In the genomic region with DNA sequence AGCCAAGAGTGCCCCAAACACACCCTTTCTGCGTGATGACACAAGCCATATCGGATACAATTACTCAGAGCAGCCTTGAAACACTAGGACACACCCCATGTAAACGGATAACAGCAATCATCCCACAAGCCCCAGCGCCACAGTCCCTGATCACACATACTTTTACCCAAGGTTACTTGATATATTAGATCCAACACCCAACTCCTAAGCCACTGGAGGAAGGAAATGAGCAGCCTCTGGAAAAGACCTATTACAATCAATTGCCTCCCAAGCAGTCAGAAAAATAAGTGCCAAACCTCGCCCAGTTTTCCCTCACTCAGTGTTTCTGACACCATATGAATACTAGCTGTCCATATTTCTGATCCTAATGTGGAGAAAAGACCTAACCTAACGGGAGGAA, we compare ENCODE assay signal across 8 mouse cellular contexts. TPM values are rescaled to one million over a fixed set of nuclear protein-coding genes. Genes with fewer than 3 reads are reported as not detected.
A peak's percentile ranks its signal among the peaks of the same experiment; 100 is the strongest.
DNase-seq lines count a peak whose midpoint lies in the region; ATAC-seq lines count a peak whose summit lies in the region.

No protein-coding gene starts in this region.

- no peaks in the 10 kb centered on the region for H3K36me3 ChIP-seq in hindbrain, embryonic 11.5 days (ENCODE audit: control insufficient read depth, insufficient read depth, low read length)
- H3K36me3 ChIP-seq in hindbrain, embryonic 12.5 days: no peaks in the 10 kb centered on the region
- H3K36me3 ChIP-seq in heart, embryonic 12.5 days: peaks cover 12% of the 10 kb centered on the region
- H3K36me3 ChIP-seq in lung, embryonic 15.5 days: 0 out of 2 replicates have a peak, but pooled peaks cover 5% of the 10 kb centered on the region

- DNase-seq in hindbrain, embryonic 11.5 days (ENCODE audit: low spot score): peak; percentile 1
- DNase-seq in adrenal gland, adult 2 months: peak; percentile 81
- no peak for DNase-seq in right cerebral cortex, postnatal 25 days
- no peak for DNase-seq in thymus, postnatal 0 days (ENCODE audit: low spot score)
- no peak for DNase-seq in layer of hippocampus, adult 11-12 months (ENCODE audit: low spot score)

- H3K27me3 ChIP-seq in hindbrain, embryonic 11.5 days (ENCODE audit: control insufficient read depth, insufficient read depth, low read length): no peaks in the 10 kb centered on the region
- no peaks in the 10 kb centered on the region for H3K27me3 ChIP-seq in hindbrain, embryonic 12.5 days
- no peaks in the 10 kb centered on the region for H3K27me3 ChIP-seq in heart, embryonic 12.5 days (replicated peaks)
- no peaks in the 10 kb centered on the region for H3K27me3 ChIP-seq in lung, embryonic 15.5 days

- no peak for ATAC-seq in hindbrain, embryonic 11.5 days (ENCODE audit: low FRiP score)
- no peak for ATAC-seq in hindbrain, embryonic 12.5 days (ENCODE audit: low FRiP score)
- no peak for ATAC-seq in heart, embryonic 12.5 days (ENCODE audit: insufficient number of reproducible peaks, low FRiP score)
- ATAC-seq in lung, embryonic 15.5 days (ENCODE audit: borderline replicate concordance, extremely low read depth, low FRiP score, low TSS enrichment): no peak

- 73% methylated on average over 6 of the region's 6 CpGs for WGBS in hindbrain, embryonic 11.5 days
- WGBS in hindbrain, embryonic 12.5 days: 74% methylated on average over 6 of the region's 6 CpGs
- 64% methylated on average over 6 of the region's 6 CpGs for WGBS in heart, embryonic 12.5 days
- WGBS in lung, embryonic 15.5 days: 59% methylated on average over 6 of the region's 6 CpGs

- no peaks in the 10 kb centered on the region for H3K9me3 ChIP-seq in hindbrain, embryonic 11.5 days (ENCODE audit: control insufficient read depth, low read length)
- H3K9me3 ChIP-seq in hindbrain, embryonic 12.5 days (replicated peaks): no peaks in the 10 kb centered on the region
- no peaks in the 10 kb centered on the region for H3K9me3 ChIP-seq in heart, embryonic 12.5 days (replicated peaks)
- H3K9me3 ChIP-seq in lung, embryonic 15.5 days: no peaks in the 10 kb centered on the region

- no peak overlapping the region for H3K4me3 ChIP-seq in hindbrain, embryonic 11.5 days (ENCODE audit: low read depth, low read length)
- no peak overlapping the region for H3K4me3 ChIP-seq in hindbrain, embryonic 12.5 days
- peak overlapping the region; percentile 69 for H3K4me3 ChIP-seq in heart, embryonic 12.5 days
- H3K4me3 ChIP-seq in lung, embryonic 15.5 days: peak overlapping the region; percentile 62

- H3K4me1 ChIP-seq in hindbrain, embryonic 11.5 days (replicated peaks; ENCODE audit: control insufficient read depth, insufficient read depth, low read length): no peaks in the 10 kb centered on the region
- H3K4me1 ChIP-seq in hindbrain, embryonic 12.5 days: 0 out of 2 replicates have a peak, but pooled peaks cover 5% of the 10 kb centered on the region
- peaks cover 15% of the 10 kb centered on the region for H3K4me1 ChIP-seq in heart, embryonic 12.5 days (replicated peaks)
- peaks cover 19% of the 10 kb centered on the region for H3K4me1 ChIP-seq in lung, embryonic 15.5 days

- no peak overlapping the region for H3K9ac ChIP-seq in hindbrain, embryonic 11.5 days (ENCODE audit: low read depth, low read length)
- H3K9ac ChIP-seq in hindbrain, embryonic 12.5 days: no peak overlapping the region
- no peak overlapping the region for H3K9ac ChIP-seq in heart, embryonic 12.5 days
- no peak overlapping the region for H3K9ac ChIP-seq in lung, embryonic 15.5 days

- no peak overlapping the region for H3K27ac ChIP-seq in hindbrain, embryonic 11.5 days (ENCODE audit: low read depth, low read length)
- no peak overlapping the region for H3K27ac ChIP-seq in hindbrain, embryonic 12.5 days
- H3K27ac ChIP-seq in heart, embryonic 12.5 days (ENCODE audit: poor library complexity, severe bottlenecking): no peak overlapping the region
- H3K27ac ChIP-seq in lung, embryonic 15.5 days: no peak overlapping the region

- no peak overlapping the region for H3K4me2 ChIP-seq in hindbrain, embryonic 11.5 days (replicated peaks; ENCODE audit: low read depth, low read length)
- no peak overlapping the region for H3K4me2 ChIP-seq in hindbrain, embryonic 12.5 days (replicated peaks)
- peak overlapping the region; percentile 83 for H3K4me2 ChIP-seq in heart, embryonic 12.5 days
- peak overlapping the region; percentile 75 for H3K4me2 ChIP-seq in lung, embryonic 15.5 days

RNA-seq across cellular contexts. Expression of gene Serpinb6c, which starts 29.2 kb away (rescaled TPM):
- polyA plus RNA-seq in hindbrain, embryonic 11.5 days (2014; fragmentation: Nextera tagmentation; extraction: Ambion mirVana): 0.25 TPM in 1 of 2 replicates, not detected in the other
- 0.32 and 0.35 TPM in 2 replicates for polyA plus RNA-seq in hindbrain, embryonic 12.5 days (2016; fragmentation: Nextera tagmentation; extraction: Ambion mirVana)
- under 1 TPM; 0.63 to 0.66 TPM for total RNA-seq in adrenal gland, adult 2 months (2021)
- polyA plus RNA-seq in adrenal gland, adult 2 months (2012; rRNA removed): not detected in 2 replicates
- not detected in 2 replicates for polyA plus RNA-seq in heart, embryonic 12.5 days (2016; fragmentation: Nextera tagmentation; extraction: Ambion mirVana)
- polyA plus RNA-seq in lung, embryonic 15.5 days (2015; fragmentation: Nextera tagmentation; extraction: Ambion mirVana): 0.15 and 0.16 TPM in 2 replicates
- polyA plus RNA-seq in thymus, postnatal 0 days (2015; fragmentation: Nextera tagmentation; extraction: Ambion mirVana): 1.3 and 1.6 TPM in 2 replicates

RNA-seq across cellular contexts. Expression of gene Nqo2, which starts 29.7 kb away (rescaled TPM):
- 21.6 and 23.4 TPM in 2 replicates for polyA plus RNA-seq in hindbrain, embryonic 11.5 days (2014; fragmentation: Nextera tagmentation; extraction: Ambion mirVana)
- polyA plus RNA-seq in hindbrain, embryonic 12.5 days (2016; fragmentation: Nextera tagmentation; extraction: Ambion mirVana): 15.9 and 16.0 TPM in 2 replicates
- total RNA-seq in adrenal gland, adult 2 months (2021): 10 to 100 TPM; 40.9 to 64.5 TPM
- polyA plus RNA-seq in adrenal gland, adult 2 months (2012; rRNA removed): 2.9 and 4.0 TPM in 2 replicates
- polyA plus RNA-seq in heart, embryonic 12.5 days (2016; fragmentation: Nextera tagmentation; extraction: Ambion mirVana): 27.4 and 28.9 TPM in 2 replicates
- 29.1 and 29.4 TPM in 2 replicates for polyA plus RNA-seq in lung, embryonic 15.5 days (2015; fragmentation: Nextera tagmentation; extraction: Ambion mirVana)
- 10.9 and 13.0 TPM in 2 replicates for polyA plus RNA-seq in thymus, postnatal 0 days (2015; fragmentation: Nextera tagmentation; extraction: Ambion mirVana)

Comparison
In these comparisons a context has a peak if more than half of its experiments do, and no peak if none do; other contexts are left out.
1. DNase-seq: peak in hindbrain, embryonic 11.5 days (single experiment) and adrenal gland, adult 2 months (single experiment); none in right cerebral cortex, postnatal 25 days (single experiment), thymus, postnatal 0 days (single experiment) and layer of hippocampus, adult 11-12 months (single experiment).
2. H3K4me2 ChIP-seq: peak in heart, embryonic 12.5 days (single experiment) and lung, embryonic 15.5 days (single experiment); none in hindbrain, embryonic 11.5 days (single experiment) and hindbrain, embryonic 12.5 days (single experiment).
3. H3K4me3 ChIP-seq: peak in heart, embryonic 12.5 days (single experiment) and lung, embryonic 15.5 days (single experiment); none in hindbrain, embryonic 11.5 days (single experiment) and hindbrain, embryonic 12.5 days (single experiment).